Mouse (Mus musculus) intestine, embryonic 16.5 days (tissue): ENCODE measurements around the gene 4930558C23Rik. TPM values are rescaled to one million over a fixed set of nuclear protein-coding genes. Genes with fewer than 3 reads are reported as not detected.
"Not testable (repeated sequence)": the region's sequence is repeated elsewhere in the genome, so short reads cannot be mapped to it uniquely, and the experiment has no call there.

Source experiments
- ATAC-seq: fragments of 200-750 bp; cut with Nextera tagmentation; 2 replicates; pipeline ENCODE4 v1.8.0; 2017; ENCODE audit warnings: moderate TSS enrichment, moderate library complexity
- H3K27ac ChIP-seq: fragments of 300-500 bp; sonication (generic); 2 replicates; pipeline ENCODE4 v1.5.1; 2014; ENCODE audit warnings: mild to moderate bottlenecking, low read length
- H3K27me3 ChIP-seq: fragments of 300-500 bp; sonication (generic); replicated peaks from 2 replicates; pipeline ENCODE4 v1.6.1; 2014; ENCODE audit warnings: low read length, control low read depth, mixed read lengths; ENCODE audit not compliant: control insufficient read depth, insufficient read depth
- H3K36me3 ChIP-seq: fragments of 300-500 bp; sonication (generic); 2 replicates; pipeline ENCODE4 v1.6.1; 2014; ENCODE audit warnings: low read length, control low read depth; ENCODE audit not compliant: control insufficient read depth, insufficient read depth
- H3K4me1 ChIP-seq: fragments of 300-500 bp; sonication (generic); 2 replicates; pipeline ENCODE4 v1.6.1; 2014; ENCODE audit warnings: low read length, control low read depth, mixed read lengths; ENCODE audit not compliant: control insufficient read depth, insufficient read depth
- H3K4me2 ChIP-seq: fragments of 300-500 bp; sonication (generic); 2 replicates; pipeline ENCODE4 v1.6.1; 2014; ENCODE audit warnings: low read depth, low read length, control low read depth
- H3K4me3 ChIP-seq: fragments of 300-500 bp; sonication (generic); 2 replicates; pipeline ENCODE4 v1.5.1; 2014; ENCODE audit warnings: mild to moderate bottlenecking, low read length
- H3K9ac ChIP-seq: fragments of 300-500 bp; sonication (generic); 2 replicates; pipeline ENCODE4 v1.6.1; 2014; ENCODE audit warnings: low read depth, low read length
- H3K9me3 ChIP-seq: fragments of 300-500 bp; sonication (generic); 2 replicates; pipeline ENCODE4 v1.6.1; 2016; ENCODE audit warnings: low read length, control low read depth; ENCODE audit not compliant: control insufficient read depth
- WGBS: fragments of 180-500 bp; shearing (Covaris S2); extraction: QIAGEN DNeasy Blood & Tissue Kit; methylation state at CpG from one replicate; pipeline ENCODE4 v1.1.7; 2014; 5-methylcytosine and 5-hydroxymethylcytosine counted together
- polyA plus RNA-seq: library from polyadenylated mRNA; unstranded; fragments of >200 nt; fragmentation: Nextera tagmentation; extraction: Ambion mirVana; gene quantifications from 2 replicates; pipeline ENCODE4 v1.2.1, GENCODE M21; 2015

The 4930558C23Rik gene
- polyA plus RNA-seq, 1 experiment from 2014 or later = not detected

- peak within 1 kb of the TSS; percentile 89 for H3K9ac ChIP-seq
- no peaks in the 10 kb centered on the region for H3K4me1 ChIP-seq
- H3K27me3 ChIP-seq = no peaks in the 10 kb centered on the region
- H3K9me3 ChIP-seq = no peaks in the 10 kb centered on the region
- peak within 1 kb of the TSS; percentile 83 for H3K4me2 ChIP-seq
- peaks cover 5% of the 10 kb centered on the region; the same call in 1 of the 2 replicates for H3K36me3 ChIP-seq
- WGBS = under 1% methylated on average over 47 of the region's 47 CpGs
- peak within 1 kb of the TSS; percentile 88 for H3K4me3 ChIP-seq
- H3K27ac ChIP-seq = peak within 1 kb of the TSS; percentile 87
- ATAC-seq = peak; percentile 100
Observed at GRCm38 (mm10) chr3:95434136-95434982, 31.7 kb upstream of the 4930558C23Rik start, which contains the start of gene Arnt. TSS of gene Arnt (plus strand) at chr3:95434388.

GRCm38 (mm10) chr3:95433301-95433915 lies 30.8 kb upstream of the 4930558C23Rik start:
- Histone ChIP-seq H3K9me3 (no peaks in the 10 kb centered on the region), H3K4me1 (no peaks in the 10 kb centered on the region), H3K4me2 (peak overlapping the region; percentile 47), H3K36me3 (peaks cover 5% of the 10 kb centered on the region; the same call in 1 of the 2 replicates), H3K4me3 (peak overlapping the region; percentile 88), H3K27ac (0 out of 2 replicates have a peak overlapping the region, but pooled peaks have one; percentile 87), H3K27me3 (no peaks in the 10 kb centered on the region), H3K9ac (peak overlapping the region; percentile 89; the same call in 1 of the 2 replicates)
- no peak for ATAC-seq
- WGBS = 67% methylated on average over 10 of the region's 10 CpGs

GRCm38 (mm10) chr3:95428423-95428822 lies 25.8 kb upstream of the 4930558C23Rik start:
- H3K4me3 ChIP-seq = not testable (repeated sequence)

GRCm38 (mm10) chr3:95427891-95428238 lies 25.2 kb upstream of the 4930558C23Rik start:
- H3K36me3 ChIP-seq, H3K27me3 ChIP-seq, H3K4me1 ChIP-seq, H3K27ac ChIP-seq, H3K9me3 ChIP-seq: not testable (repeated sequence)
- H3K4me2 ChIP-seq = peak overlapping the region; percentile 57
- ATAC-seq = peak; percentile 36
- 20% methylated on average over 13 of the region's 21 CpGs for WGBS
- peak overlapping the region; percentile 36 for H3K4me3 ChIP-seq
- H3K9ac ChIP-seq = 0 out of 2 replicates have a peak overlapping the region, but pooled peaks have one; percentile 33

More at GRCm38 (mm10) chr3:95428423-95428822, 25.8 kb upstream of the 4930558C23Rik start:
- not testable (repeated sequence) for H3K27ac ChIP-seq, H3K4me2 ChIP-seq, ATAC-seq, H3K36me3 ChIP-seq, H3K27me3 ChIP-seq, H3K4me1 ChIP-seq, H3K9ac ChIP-seq, H3K9me3 ChIP-seq
- whole genome bisulfite sequencing = 69% methylated on average over 4 of the region's 11 CpGs

- not testable (repeated sequence) for H3K36me3 ChIP-seq, H3K27ac ChIP-seq, H3K4me1 ChIP-seq, H3K9me3 ChIP-seq, H3K27me3 ChIP-seq
- Histone ChIP-seq H3K4me3 (peak overlapping the region; percentile 36), H3K4me2 (peak overlapping the region; percentile 57), H3K9ac (0 out of 2 replicates have a peak overlapping the region, but pooled peaks have one; percentile 33)
- WGBS = 48% methylated on average over 6 of the region's 33 CpGs
- peak; percentile 72 for ATAC-seq
Observed at GRCm38 (mm10) chr3:95427117-95427890, 24.7 kb upstream of the 4930558C23Rik start.

- ATAC-seq, H3K9me3 ChIP-seq, H3K27me3 ChIP-seq, H3K9ac ChIP-seq, H3K4me2 ChIP-seq, H3K4me3 ChIP-seq, H3K27ac ChIP-seq, H3K36me3 ChIP-seq, H3K4me1 ChIP-seq: not testable (repeated sequence)
- WGBS = 89% methylated on average over 5 of the region's 5 CpGs
Observed at GRCm38 (mm10) chr3:95426476-95426875, 23.8 kb upstream of the 4930558C23Rik start.

- Histone ChIP-seq H3K27ac (no peak overlapping the region), H3K4me3 (no peak overlapping the region), H3K9me3 (peaks cover 6% of the 10 kb centered on the region; the same call in 1 of the 2 replicates), H3K4me2 (no peak overlapping the region), H3K9ac (no peak overlapping the region), H3K27me3 (no peaks in the 10 kb centered on the region), H3K36me3 (no peaks in the 10 kb centered on the region), H3K4me1 (no peaks in the 10 kb centered on the region)
- 87% methylated on average over 6 of the region's 6 CpGs for WGBS
- ATAC-seq = no peak
Observed at GRCm38 (mm10) chr3:95417866-95418265, 15.2 kb upstream of the 4930558C23Rik start.

GRCm38 (mm10) chr3:95412268-95412667 lies 9.6 kb upstream of the 4930558C23Rik start:
- H3K27me3 ChIP-seq = no peaks in the 10 kb centered on the region
- H3K4me1 ChIP-seq = no peaks in the 10 kb centered on the region
- H3K4me2 ChIP-seq = no peak overlapping the region
- H3K36me3 ChIP-seq = no peaks in the 10 kb centered on the region
- no peak for ATAC-seq
- no peak overlapping the region for H3K4me3 ChIP-seq
- H3K9me3 ChIP-seq = no peaks in the 10 kb centered on the region
- H3K9ac ChIP-seq = no peak overlapping the region
- WGBS = 76% methylated on average over 1 of the region's 1 CpGs
- H3K27ac ChIP-seq = no peak overlapping the region

- no peaks in the 10 kb centered on the region for H3K27me3 ChIP-seq
- no peak overlapping the region for H3K9ac ChIP-seq
- H3K36me3 ChIP-seq = no peaks in the 10 kb centered on the region
- 90% methylated on average over 2 of the region's 2 CpGs for WGBS
- H3K4me2 ChIP-seq = no peak overlapping the region
- no peaks in the 10 kb centered on the region for H3K4me1 ChIP-seq
- H3K9me3 ChIP-seq = no peaks in the 10 kb centered on the region
- no peak overlapping the region for H3K4me3 ChIP-seq
- ATAC-seq = no peak
- no peak overlapping the region for H3K27ac ChIP-seq
Observed at GRCm38 (mm10) chr3:95408852-95409251, 6.2 kb upstream of the 4930558C23Rik start.
